Mouse (Mus musculus): ENCODE data around the gene Mettl23.

DNA sequence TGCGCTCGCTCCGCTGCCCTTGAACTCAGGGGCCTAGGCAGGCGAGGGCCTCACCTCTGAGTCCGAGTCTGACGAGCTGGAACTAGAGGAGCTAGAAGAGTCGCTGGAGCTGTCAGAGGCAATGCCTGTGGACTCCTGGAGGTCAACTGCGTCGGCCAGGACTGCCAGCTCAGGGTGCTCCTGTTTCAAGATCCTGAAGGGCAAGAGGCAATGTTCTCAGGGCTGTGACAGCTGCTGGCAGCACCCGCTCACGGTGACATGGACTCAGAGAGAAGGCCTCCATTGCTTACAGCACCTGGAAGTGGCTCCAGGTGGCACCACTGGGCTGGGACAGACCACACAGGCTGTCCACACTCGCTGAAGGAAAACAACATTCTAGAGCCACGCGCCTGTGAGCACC, 4.1 kb upstream of the Mettl23 start:
- TF ChIP-seq EP300 (IDR thresholded peaks at IDR 0.05; ENCODE audit: low read depth) (no peak), CTCF (IDR thresholded peaks at IDR 0.05; ENCODE audit: low read depth) (no peak)

Measured in liver, embryonic 14.5 days (tissue).